Mouse (Mus musculus) heart, postnatal 36 days (tissue): ENCODE data around the gene Sema3a. TPM values are rescaled to one million over a fixed set of nuclear protein-coding genes. Genes with fewer than 3 reads are reported as not detected.

Experiments used
- DNase-seq, 2 experiments: peaks; one replicate each; pipeline ENCODE4 v3.0.0; 2021 to 2022
- intact Hi-C: fragments of 180-260 bp; cut with DNase I; formaldehyde crosslinking; loops from one replicate; pipeline ENCODE4 v1.15.1; 2025
- total RNA-seq, 2 experiments: library from RNA; stranded (reverse); gene quantifications; 2 replicates each; pipeline ENCODE4 v1.2.3; 2021

The Sema3a gene
- total RNA-seq, 2 experiments from 2014 or later = 1.8 to 2.2 TPM

- intact Hi-C loops = no loop called here
- DNase-seq = no peak
These were observed 505.5 kb downstream of the Sema3a start for GRCm38 (mm10) chr5:13630692-13631091.

DNA sequence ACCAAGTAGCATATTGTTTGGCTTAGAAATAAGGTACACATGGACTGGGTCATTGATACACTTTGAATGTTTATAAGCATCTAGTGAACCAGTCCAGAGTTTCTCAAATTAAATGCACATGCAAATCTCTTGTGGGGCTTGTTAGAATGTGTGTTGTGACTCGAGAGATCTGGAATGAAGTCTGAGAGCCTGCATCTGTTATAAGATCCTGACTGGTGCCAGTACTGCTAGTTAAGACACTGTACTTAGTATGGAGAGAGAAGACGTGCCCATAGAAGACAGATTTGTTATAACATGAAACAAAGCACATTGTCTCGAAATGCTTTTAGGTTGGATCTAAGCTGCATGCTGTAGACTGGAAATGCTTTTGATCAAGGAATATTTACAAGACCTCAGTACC lies 511.0 kb downstream of the Sema3a start:
- no peak for DNase-seq
- intact Hi-C loops = no loop called here
